Mouse (Mus musculus) MEL (cell line): Measurements from ENCODE around the gene Sorbs2. TPM values are rescaled to one million over a fixed set of nuclear protein-coding genes. Genes with fewer than 3 reads are reported as not detected.

ENCODE experiments used
- DNase-seq: peaks from one replicate; pipeline ENCODE4 v3.0.0; 2011; ENCODE audit warnings: low read depth, low spot score
- H3K27ac ChIP-seq: 2 replicates; pipeline ENCODE4 v1.5.1; 2012; ENCODE audit warnings: low read depth, mild to moderate bottlenecking, control low read depth, low read length, moderate library complexity; ENCODE audit not compliant: control insufficient read depth
- H3K27me3 ChIP-seq, 2 experiments: fragments of 150-350 bp in 1 of 2; sonication (generic) in 1 of 2; 2 replicates each; pipeline ENCODE4 v1.6.1; 2012; ENCODE audit warnings: low read length in 2 of 2, mild to moderate bottlenecking in 2 of 2, improper control_type of control experiment in 1 of 2, moderate library complexity in 1 of 2; ENCODE audit not compliant: insufficient read depth in 2 of 2, control insufficient read depth in 1 of 2
- H3K36me3 ChIP-seq, 2 experiments: 2 replicates each; pipeline ENCODE4 v1.6.1; 2012 to 2014; ENCODE audit warnings: low read length in 2 of 2, improper control_type of control experiment in 1 of 2, inconsistent platforms in 1 of 2, mild to moderate bottlenecking in 1 of 2; ENCODE audit not compliant: insufficient read depth in 2 of 2, control insufficient read depth in 1 of 2
- H3K4me1 ChIP-seq, 2 experiments: fragments of 150-350 bp in 1 of 2; sonication (generic) in 1 of 2; 2 replicates each; pipeline ENCODE4 v1.6.1; 2012; ENCODE audit warnings: low read length in 2 of 2, improper control_type of control experiment in 1 of 2, mild to moderate bottlenecking in 1 of 2; ENCODE audit not compliant: insufficient read depth in 2 of 2, control insufficient read depth in 1 of 2
- H3K4me3 ChIP-seq, 2 experiments: fragments of 150-350 bp in 1 of 2; sonication (generic) in 1 of 2; 2 replicates each; pipeline ENCODE4 v1.5.1; 2012; ENCODE audit warnings: low read depth in 2 of 2, low read length in 2 of 2, mild to moderate bottlenecking in 2 of 2, moderate library complexity in 2 of 2, control low read depth in 1 of 2, improper control_type of control experiment in 1 of 2; ENCODE audit not compliant: control insufficient read depth in 1 of 2, insufficient read depth in 1 of 2
- H3K79me2 ChIP-seq: 2 replicates; pipeline ENCODE4 v1.6.1; 2012; ENCODE audit warnings: mild to moderate bottlenecking, low read length, moderate library complexity; ENCODE audit not compliant: control insufficient read depth, poor library complexity, insufficient read depth
- H3K9ac ChIP-seq: 2 replicates; pipeline ENCODE4 v1.6.1; 2012; ENCODE audit warnings: low read depth, mild to moderate bottlenecking, control low read depth, low read length, moderate library complexity; ENCODE audit not compliant: control insufficient read depth, poor library complexity, severe bottlenecking
- H3K9me3 ChIP-seq: fragments of 150-350 bp; sonication (generic); replicated peaks from 2 replicates; pipeline ENCODE4 v1.6.1; 2012; ENCODE audit warnings: mild to moderate bottlenecking, low read length, improper control_type of control experiment, moderate library complexity; ENCODE audit not compliant: insufficient read depth
- BHLHE40 ChIP-seq: IDR thresholded peaks from 2 replicates; pipeline ENCODE4 v1.6.1; 2012; ENCODE audit warnings: low read depth, mild to moderate bottlenecking, inconsistent platforms, low read length, improper control_type of control experiment, borderline replicate concordance
- CHD2 ChIP-seq: IDR thresholded peaks from 2 replicates; pipeline ENCODE4 v1.6.1; 2011; ENCODE audit warnings: low read length, improper control_type of control experiment
- CTCF ChIP-seq, 3 experiments: IDR thresholded peaks in 2 of 3; conservative IDR thresholded peaks in 1 of 3; 2 replicates each; pipeline ENCODE4 v1.5.1; 2011 to 2012; ENCODE audit warnings: low read length in 3 of 3, low read depth in 2 of 3, mild to moderate bottlenecking in 2 of 3, improper control_type of control experiment in 1 of 3, inconsistent platforms in 1 of 3, mixed read lengths in 1 of 3, moderate library complexity in 1 of 3; ENCODE audit not compliant: control insufficient read depth in 1 of 3, insufficient read depth in 1 of 3, poor library complexity in 1 of 3, severe bottlenecking in 1 of 3
- E2F4 ChIP-seq: IDR thresholded peaks from 2 replicates; pipeline ENCODE4 v1.6.1; 2011; ENCODE audit warnings: low read depth, low read length, improper control_type of control experiment, borderline replicate concordance
- ELF1 ChIP-seq: IDR thresholded peaks from 2 replicates; pipeline ENCODE4 v1.6.1; 2014; ENCODE audit warnings: low read depth, mild to moderate bottlenecking, inconsistent platforms, low read length, improper control_type of control experiment, moderate library complexity
- GABPA ChIP-seq: IDR thresholded peaks from 2 replicates; pipeline ENCODE4 v1.6.1; 2012; ENCODE audit warnings: low read depth, mild to moderate bottlenecking, inconsistent platforms, low read length, improper control_type of control experiment, moderate library complexity
- GATA1 ChIP-seq: IDR thresholded peaks from 2 replicates; pipeline ENCODE4 v1.6.1; 2011; ENCODE audit warnings: low read depth, low read length, improper control_type of control experiment
- JUND ChIP-seq: IDR thresholded peaks from 2 replicates; pipeline ENCODE4 v1.6.1; 2011; ENCODE audit warnings: low read depth, mild to moderate bottlenecking, improper control_type of control experiment, low read length
- KAT2A ChIP-seq: conservative IDR thresholded peaks from 2 replicates; pipeline ENCODE4 v1.6.1; 2012; ENCODE audit warnings: low read depth, low read length, improper control_type of control experiment, inconsistent platforms
- MAX ChIP-seq: IDR thresholded peaks from 2 replicates; pipeline ENCODE4 v1.6.1; 2011; ENCODE audit warnings: low read length, improper control_type of control experiment
- MXI1 ChIP-seq: IDR thresholded peaks from 2 replicates; pipeline ENCODE4 v1.6.1; 2011; ENCODE audit warnings: mild to moderate bottlenecking, low read depth, low read length, improper control_type of control experiment
- MYC ChIP-seq: IDR thresholded peaks from 2 replicates; pipeline ENCODE4 v1.6.1; 2011; ENCODE audit warnings: low read depth, mild to moderate bottlenecking, low read length, improper control_type of control experiment, moderate library complexity
- NELFE ChIP-seq: IDR thresholded peaks from 2 replicates; pipeline ENCODE4 v1.6.1; 2011; ENCODE audit warnings: low read depth, low read length, improper control_type of control experiment
- RAD21 ChIP-seq: IDR thresholded peaks from 2 replicates; pipeline ENCODE4 v1.6.1; 2011; ENCODE audit warnings: mild to moderate bottlenecking, low read depth, low read length, improper control_type of control experiment
- SIN3A ChIP-seq: IDR thresholded peaks from 2 replicates; pipeline ENCODE4 v1.6.1; 2012; ENCODE audit warnings: low read length, improper control_type of control experiment, inconsistent platforms
- SMC3 ChIP-seq: IDR thresholded peaks from 2 replicates; pipeline ENCODE4 v1.6.1; 2011; ENCODE audit warnings: low read depth, low read length, improper control_type of control experiment
- TAL1 ChIP-seq: IDR thresholded peaks from 2 replicates; pipeline ENCODE4 v1.6.1; 2012; ENCODE audit warnings: mild to moderate bottlenecking, inconsistent platforms, low read length, moderate library complexity, mixed read lengths
- TBP ChIP-seq: IDR thresholded peaks from 2 replicates; pipeline ENCODE4 v1.8.0; 2011; ENCODE audit warnings: low read depth, low read length, improper control_type of control experiment
- USF1 ChIP-seq: IDR thresholded peaks from 2 replicates; pipeline ENCODE4 v1.6.1; 2014; ENCODE audit warnings: low read depth, mild to moderate bottlenecking, inconsistent platforms, low read length, improper control_type of control experiment, moderate library complexity
- USF2 ChIP-seq, 2 experiments: IDR thresholded peaks; 2 replicates each; pipeline ENCODE4 v1.6.1; 2011 to 2012; ENCODE audit warnings: improper control_type of control experiment in 2 of 2, low read length in 2 of 2, borderline replicate concordance in 1 of 2, inconsistent platforms in 1 of 2, low read depth in 1 of 2, mild to moderate bottlenecking in 1 of 2; ENCODE audit not compliant: insufficient read depth in 1 of 2
- ZC3H11A ChIP-seq: IDR thresholded peaks from 2 replicates; pipeline ENCODE4 v1.6.1; 2012; ENCODE audit warnings: low read depth, mild to moderate bottlenecking, inconsistent platforms, low read length, improper control_type of control experiment
- ZNF384 ChIP-seq: IDR thresholded peaks from 2 replicates; pipeline ENCODE4 v1.6.1; 2012; ENCODE audit warnings: low read depth, mild to moderate bottlenecking, inconsistent platforms, low read length, improper control_type of control experiment
- polyA plus RNA-seq, 2 experiments: library from polyadenylated mRNA; stranded (reverse) in 1 of 2; unstranded in 1 of 2; fragments of >175 nt in 1 of 2; fragments of >200 nt in 1 of 2; gene quantifications; 2 replicates each; pipeline versions ENCODE4 v1.2.1 to v1.2.4; 2012; ENCODE audit warnings: low replicate concordance in 2 of 2, low read depth in 1 of 2; ENCODE audit not compliant: insufficient read length in 2 of 2, insufficient read depth in 1 of 2, missing spikeins in 1 of 2
- total RNA-seq: library from RNA; depleted of rRNA; stranded (reverse); fragments of 300-350 nt; gene quantifications from 2 replicates; pipeline ENCODE4 v1.2.3, GENCODE M21; 2012

The Sorbs2 gene
- total and polyA plus RNA-seq, 3 experiments, result not detected

GRCm38 (mm10) chr8:45614610-45615009 is 107.0 kb downstream of the Sorbs2 start:
- Histone ChIP-seq H3K4me1 (no peaks in the 10 kb centered on the region), H3K4me3 (no peak overlapping the region), H3K9ac (no peak overlapping the region), H3K36me3 (no peaks in the 10 kb centered on the region), H3K27me3 (no peaks in the 10 kb centered on the region), H3K27ac (no peak overlapping the region), H3K9me3 (no peaks in the 10 kb centered on the region), H3K79me2 (no peaks in the 10 kb centered on the region)
- DNase-seq, result no peak
- no peak for TF ChIP-seq MAX
- TF ChIP-seq ELF1, result no peak
- TF ChIP-seq MYC, result no peak
- no peak for TF ChIP-seq SIN3A
- no peak for TF ChIP-seq TBP
- no peak for TF ChIP-seq TAL1

DNA sequence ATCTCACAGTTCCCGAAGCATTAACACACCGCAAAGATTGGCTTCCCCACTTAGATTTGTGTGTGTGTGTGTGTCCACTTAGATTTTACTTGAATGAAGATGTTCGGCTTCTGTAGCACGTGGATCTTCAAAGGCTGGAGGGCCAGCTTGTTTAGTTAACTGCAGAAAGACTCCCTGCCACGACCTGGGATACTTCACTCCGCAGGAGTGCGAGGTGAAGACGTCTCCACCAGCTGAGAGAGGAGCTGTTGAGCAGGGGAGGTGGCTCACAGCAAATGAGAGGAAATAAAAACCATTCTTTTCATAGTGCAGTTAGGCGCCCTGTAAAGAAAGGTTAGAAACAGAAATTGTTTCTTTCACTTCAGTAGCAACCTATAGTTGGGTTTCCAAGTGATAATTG is 107.5 kb downstream of the Sorbs2 start:
- Histone ChIP-seq H3K79me2 (no peaks in the 10 kb centered on the region), H3K4me3 (no peak overlapping the region), H3K9me3 (no peaks in the 10 kb centered on the region), H3K9ac (no peak overlapping the region), H3K36me3 (no peaks in the 10 kb centered on the region), H3K4me1 (no peaks in the 10 kb centered on the region), H3K27ac (no peak overlapping the region), H3K27me3 (no peaks in the 10 kb centered on the region)
- DNase-seq, result no peak
- TF ChIP-seq MYC, result no peak

GRCm38 (mm10) chr8:45615551-45615950 is 108.0 kb downstream of the Sorbs2 start:
- no peaks in the 10 kb centered on the region for H3K9me3 ChIP-seq
- DNase-seq, result no peak
- H3K79me2 ChIP-seq, result no peaks in the 10 kb centered on the region
- H3K4me3 ChIP-seq, result no peak overlapping the region
- no peak overlapping the region for H3K27ac ChIP-seq
- H3K36me3 ChIP-seq, result no peaks in the 10 kb centered on the region
- H3K4me1 ChIP-seq, result no peaks in the 10 kb centered on the region
- no peak overlapping the region for H3K9ac ChIP-seq
- no peaks in the 10 kb centered on the region for H3K27me3 ChIP-seq
- TF ChIP-seq MYC (no peak), RAD21 (no peak), GABPA (no peak), E2F4 (no peak), ZNF384 (no peak), ELF1 (no peak), NELFE (no peak), USF2 (IDR thresholded peaks at IDR 0.05; ENCODE audit: borderline replicate concordance in 1 of 2, insufficient read depth in 1 of 2, low read depth in 1 of 2, low read length in 2 of 2) (no peak), BHLHE40 (no peak), TAL1 (no peak), USF1 (no peak), CTCF (IDR thresholded peaks at IDR 0.05 in 2 of 3, conservative IDR thresholded peaks at IDR 0.05 in 1 of 3; ENCODE audit: control insufficient read depth in 1 of 3, insufficient read depth in 1 of 3, low read depth in 2 of 3, low read length in 3 of 3, poor library complexity in 1 of 3, severe bottlenecking in 1 of 3) (no peak), SMC3 (no peak), JUND (no peak), MXI1 (no peak), MAX (no peak), ZC3H11A (no peak), KAT2A (no peak), CHD2 (no peak), GATA1 (no peak)
